Comparison of ENCODE assay signal across 18 mouse cellular contexts in genomic region chr13:94073716-94074115, GRCm38 (mm10). TPM values are rescaled to one million over a fixed set of nuclear protein-coding genes. Genes with fewer than 3 reads are reported as not detected.
DNase-seq lines count a peak whose midpoint lies in the region; ATAC-seq lines count a peak whose summit lies in the region.
"Had no signal": no experiment of that assay in that cellular context is flagged by ENCODE, and none has a peak within 500 bp of the region (broad histone marks: within the 10 kb centered on the region; RNA-seq: fewer than 3 reads in every experiment).

No protein-coding gene starts in this region.

- peak overlapping the region; percentile 87 for H3K27ac ChIP-seq in kidney, embryonic 16.5 days (ENCODE audit: low read length)
- no peak overlapping the region for H3K27ac ChIP-seq in neural tube, embryonic 14.5 days (ENCODE audit: low read depth, low read length)
- H3K27ac ChIP-seq: embryonic facial prominence, embryonic 12.5 days; forebrain, embryonic 15.5 days; heart, embryonic 10.5 days; hindbrain, embryonic 12.5 days; limb, embryonic 13.5 days; liver, embryonic 15.5 days; neural tube, embryonic 12.5 days had no signal

- H3K9ac ChIP-seq in kidney, embryonic 16.5 days (replicated peaks; ENCODE audit: low read length), result peak overlapping the region; percentile 45
- H3K9ac ChIP-seq in neural tube, embryonic 14.5 days (replicated peaks; ENCODE audit: low read depth, low read length), result no peak overlapping the region
- H3K9ac ChIP-seq: embryonic facial prominence, embryonic 12.5 days; forebrain, embryonic 15.5 days; hindbrain, embryonic 12.5 days; limb, embryonic 13.5 days; liver, embryonic 15.5 days; neural tube, embryonic 12.5 days had no signal

- no peaks in the 10 kb centered on the region for H3K9me3 ChIP-seq in kidney, embryonic 16.5 days (ENCODE audit: low read length)
- H3K9me3 ChIP-seq in neural tube, embryonic 14.5 days (ENCODE audit: control insufficient read depth, low read length), result no peaks in the 10 kb centered on the region
- H3K9me3 ChIP-seq: embryonic facial prominence, embryonic 12.5 days; forebrain, embryonic 15.5 days; heart, embryonic 10.5 days; hindbrain, embryonic 12.5 days; limb, embryonic 13.5 days; liver, embryonic 15.5 days; neural tube, embryonic 12.5 days had no signal

- H3K4me3 ChIP-seq in kidney, embryonic 16.5 days (ENCODE audit: low read length), result no peak overlapping the region
- H3K4me3 ChIP-seq in neural tube, embryonic 14.5 days (ENCODE audit: low read depth, low read length), result no peak overlapping the region
- H3K4me3 ChIP-seq: embryonic facial prominence, embryonic 12.5 days; erythroblast, embryonic 14.5 days; forebrain, embryonic 15.5 days; heart, embryonic 10.5 days; hindbrain, embryonic 12.5 days; limb, embryonic 13.5 days; liver, embryonic 15.5 days; neural tube, embryonic 12.5 days had no signal

- ATAC-seq in cerebellum, adult (ENCODE audit: insufficient number of reproducible peaks, low FRiP score, low TSS enrichment), result no peak
- ATAC-seq in kidney, embryonic 16.5 days (ENCODE audit: low FRiP score, low TSS enrichment), result no peak
- ATAC-seq in neural tube, embryonic 14.5 days (ENCODE audit: low read depth), result peak; percentile 50; the same call in 1 of the 2 replicates
- no peak for ATAC-seq in frontal cortex, adult (ENCODE audit: low TSS enrichment)
- ATAC-seq: forebrain, embryonic 15.5 days had no signal

- 26% methylated on average over 5 of the region's 5 CpGs for WGBS in kidney, embryonic 16.5 days
- 46% methylated on average over 5 of the region's 5 CpGs for WGBS in neural tube, embryonic 14.5 days

- no peaks in the 10 kb centered on the region for H3K27me3 ChIP-seq in kidney, embryonic 16.5 days (ENCODE audit: insufficient read depth, low read length)
- peaks cover 9% of the 10 kb centered on the region; the same call in 1 of the 2 replicates for H3K27me3 ChIP-seq in neural tube, embryonic 14.5 days (ENCODE audit: control insufficient read depth, insufficient read depth, low read length)
- H3K27me3 ChIP-seq: embryonic facial prominence, embryonic 12.5 days; forebrain, embryonic 15.5 days; liver, embryonic 15.5 days had no signal

- H3K4me1 ChIP-seq in kidney, embryonic 16.5 days (ENCODE audit: insufficient read depth, low read length), result peaks cover 96% of the 10 kb centered on the region
- H3K4me1 ChIP-seq in neural tube, embryonic 14.5 days (ENCODE audit: control insufficient read depth, insufficient read depth, low read length), result 0 out of 2 replicates have a peak, but pooled peaks cover 4% of the 10 kb centered on the region
- H3K4me1 ChIP-seq: forebrain, embryonic 15.5 days; liver, embryonic 15.5 days had no signal

- no peak overlapping the region for H3K4me2 ChIP-seq in kidney, embryonic 16.5 days (replicated peaks; ENCODE audit: low read depth, low read length)
- no peak overlapping the region for H3K4me2 ChIP-seq in neural tube, embryonic 14.5 days (ENCODE audit: low read depth, low read length)
- H3K4me2 ChIP-seq: embryonic facial prominence, embryonic 12.5 days; forebrain, embryonic 15.5 days; hindbrain, embryonic 12.5 days; limb, embryonic 13.5 days; liver, embryonic 15.5 days; neural tube, embryonic 12.5 days had no signal

- DNase-seq in cerebellum, postnatal 14 days, result peak; percentile 35 to 67
- no peak for DNase-seq in kidney, postnatal 36 days
- no peak for DNase-seq in neural tube, embryonic 10.5 days (ENCODE audit: extremely low spot score, low spot score)
- DNase-seq: B cell, adult 2 months; gastrocnemius, postnatal 36 days; right cerebral cortex, adult 18-20 months had no signal

- peaks cover 11% of the 10 kb centered on the region; the same call in 1 of the 2 replicates for H3K36me3 ChIP-seq in kidney, embryonic 16.5 days (ENCODE audit: insufficient read depth, low read length)
- no peaks in the 10 kb centered on the region for H3K36me3 ChIP-seq in neural tube, embryonic 14.5 days (ENCODE audit: control insufficient read depth, insufficient read depth, low read length)
- H3K36me3 ChIP-seq: forebrain, embryonic 15.5 days; hindbrain, embryonic 12.5 days; liver, embryonic 15.5 days; neural tube, embryonic 12.5 days had no signal

RNA-seq across cellular contexts. Expression of gene Lhfpl2, which starts 16.1 kb away (rescaled TPM):
- polyA plus RNA-seq in kidney, embryonic 16.5 days (2015; fragmentation: Nextera tagmentation; extraction: Ambion mirVana), result 91.2 and 96.0 TPM in 2 replicates
- 9.6 and 17.5 TPM in 2 replicates for polyA plus RNA-seq in neural tube, embryonic 14.5 days (2014; fragmentation: Nextera tagmentation; extraction: Ambion mirVana)
- polyA plus RNA-seq: erythroblast, embryonic 14.5 days had no signal

Comparison
In these comparisons a context has a peak if more than half of its experiments do, and no peak if none do; other contexts are left out.
1. DNase-seq: peak in cerebellum, postnatal 14 days (2 of 2); none in kidney, postnatal 36 days (0 of 2) and neural tube, embryonic 10.5 days (single experiment).